Mouse (Mus musculus) CD4-positive naive resting alpha-beta T cell, adult 57 days (primary cell): ENCODE measurements around the gene Gpr68. TPM values are rescaled to one million over a fixed set of nuclear protein-coding genes. Genes with fewer than 3 reads are reported as not detected.

ENCODE experiments used
- total RNA-seq: library from RNA; stranded (reverse); gene quantifications from one replicate; pipeline ENCODE4 v1.2.4, GENCODE M21; 2023

Gene Gpr68
- total RNA-seq = 54.7 TPM

GRCm38 (mm10) chr12:100907598-100908297 lies at the start of gene Gpr68:
Gene Gpr68, minus strand, starts transcription at chr12:100908198.

Other genes with a start within 250 kb of the Gpr68 start
- gene Rps6ka5, start 181.2 kb downstream of the Gpr68 start, total RNA-seq = 21.1 TPM
- 16.0 TPM for gene Dglucy, start 129.1 kb downstream of the Gpr68 start, total RNA-seq
- gene Ccdc88c, start 120.9 kb upstream of the Gpr68 start, total RNA-seq = 437 TPM
- gene Ppp4r3a, start 175.5 kb upstream of the Gpr68 start, total RNA-seq = 142 TPM